Mouse (Mus musculus) erythroblast, embryonic 14.5 days (primary cell): Measurements from ENCODE around the gene Cfap97d1.

Experiments used
- GATA1 ChIP-seq: IDR thresholded peaks from 2 replicates; pipeline ENCODE4 v1.6.1; 2012; ENCODE audit warnings: low read length, inconsistent platforms, mixed read lengths
- TAL1 ChIP-seq: IDR thresholded peaks from 3 replicates; pipeline ENCODE4 v1.6.1; 2012; ENCODE audit warnings: low read length, inconsistent platforms, mixed read lengths

DNA sequence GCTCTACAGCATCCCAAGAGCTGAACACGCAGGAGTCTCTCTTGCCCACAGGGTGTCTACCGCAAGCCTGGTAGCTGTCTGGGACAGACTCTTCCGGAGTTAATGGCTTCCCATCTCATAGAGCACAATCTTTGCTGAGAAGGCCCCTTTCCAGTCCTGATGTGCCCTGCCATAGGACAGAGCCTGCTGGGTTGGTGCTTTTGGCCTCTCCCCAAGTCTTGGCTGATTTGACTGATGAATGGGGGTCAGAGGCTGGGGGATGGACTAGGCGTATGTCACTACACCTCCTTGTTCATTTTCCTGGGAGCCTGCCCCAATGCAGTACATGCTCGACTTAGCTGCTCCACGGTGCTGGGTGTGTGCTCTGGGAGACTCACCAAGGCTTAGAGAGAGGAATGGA is 53.7 kb downstream of the Cfap97d1 start:
- TF ChIP-seq TAL1 (no peak), GATA1 (no peak)
